Mouse (Mus musculus) urinary bladder, postnatal 36 days (tissue): ENCODE data around the gene Spty2d1.
"Not testable (repeated sequence)": the region's sequence is repeated elsewhere in the genome, so short reads cannot be mapped to it uniquely, and the experiment has no call there.

Experiments used
- DNase-seq, 2 experiments: peaks; one replicate each; pipeline ENCODE4 v3.0.0; 2022; ENCODE audit warnings: low spot score in 2 of 2, mixed read lengths in 1 of 2

Gene Spty2d1

DNA sequence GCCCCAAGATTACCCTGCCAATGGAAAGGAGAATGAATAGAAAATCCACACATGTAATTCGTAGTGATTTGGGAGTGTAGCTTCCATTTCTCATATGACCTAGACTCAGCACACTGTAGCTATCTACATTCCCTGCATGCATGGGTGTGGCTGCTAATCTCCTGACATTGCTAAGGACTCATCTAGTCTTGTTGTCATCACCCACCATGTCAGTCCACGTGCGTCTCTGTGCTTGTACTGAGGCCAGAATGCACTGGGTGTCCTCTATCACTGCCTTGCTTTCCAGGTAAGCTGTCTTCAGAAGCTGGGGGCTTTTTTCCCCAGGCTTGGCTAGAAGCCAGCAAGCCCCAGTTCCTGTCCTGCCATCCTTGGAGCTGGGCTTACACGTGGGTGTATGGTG lies 18.8 kb downstream of the Spty2d1 start:
- DNase-seq: not testable (repeated sequence)

DNA sequence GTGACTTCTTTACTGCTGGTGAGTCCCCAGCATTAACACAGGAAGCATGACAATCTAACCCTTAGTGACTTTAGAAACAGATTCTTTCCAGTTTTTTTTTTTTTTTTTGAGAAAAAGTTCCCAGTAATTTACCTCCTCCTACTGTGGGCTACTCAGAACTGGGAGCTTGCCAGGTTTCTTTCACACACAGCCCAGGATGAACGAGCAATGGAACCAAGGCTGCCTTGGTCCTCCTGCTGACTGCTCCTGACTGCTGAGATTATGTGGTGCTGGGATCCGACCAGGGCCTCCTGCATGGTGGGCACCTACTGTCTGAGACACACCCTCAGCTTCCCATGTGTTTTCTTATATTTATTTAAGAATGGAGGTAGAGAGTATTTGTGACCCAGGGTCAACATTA lies 21.1 kb downstream of the Spty2d1 start:
- no peak for DNase-seq

DNA sequence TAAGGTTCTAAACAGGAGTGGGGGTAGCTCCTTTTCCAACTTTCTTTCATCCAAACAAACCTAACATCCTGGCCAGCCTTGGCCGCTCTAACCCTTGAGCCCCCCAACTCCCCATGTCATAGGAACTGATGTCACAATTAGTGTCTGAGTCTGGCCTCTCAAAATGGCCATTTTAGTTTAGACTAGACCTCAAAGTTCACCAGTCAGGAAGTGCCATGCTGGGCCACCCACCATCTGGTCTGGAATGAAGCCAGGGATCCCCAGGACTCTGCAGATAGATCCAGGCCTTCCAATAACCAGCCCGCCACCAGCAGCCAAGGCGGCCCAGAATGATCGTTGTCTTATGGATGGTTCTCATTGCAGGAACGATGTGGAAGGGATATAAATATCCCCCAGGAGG lies 21.6 kb downstream of the Spty2d1 start:
- no peak for DNase-seq

DNA sequence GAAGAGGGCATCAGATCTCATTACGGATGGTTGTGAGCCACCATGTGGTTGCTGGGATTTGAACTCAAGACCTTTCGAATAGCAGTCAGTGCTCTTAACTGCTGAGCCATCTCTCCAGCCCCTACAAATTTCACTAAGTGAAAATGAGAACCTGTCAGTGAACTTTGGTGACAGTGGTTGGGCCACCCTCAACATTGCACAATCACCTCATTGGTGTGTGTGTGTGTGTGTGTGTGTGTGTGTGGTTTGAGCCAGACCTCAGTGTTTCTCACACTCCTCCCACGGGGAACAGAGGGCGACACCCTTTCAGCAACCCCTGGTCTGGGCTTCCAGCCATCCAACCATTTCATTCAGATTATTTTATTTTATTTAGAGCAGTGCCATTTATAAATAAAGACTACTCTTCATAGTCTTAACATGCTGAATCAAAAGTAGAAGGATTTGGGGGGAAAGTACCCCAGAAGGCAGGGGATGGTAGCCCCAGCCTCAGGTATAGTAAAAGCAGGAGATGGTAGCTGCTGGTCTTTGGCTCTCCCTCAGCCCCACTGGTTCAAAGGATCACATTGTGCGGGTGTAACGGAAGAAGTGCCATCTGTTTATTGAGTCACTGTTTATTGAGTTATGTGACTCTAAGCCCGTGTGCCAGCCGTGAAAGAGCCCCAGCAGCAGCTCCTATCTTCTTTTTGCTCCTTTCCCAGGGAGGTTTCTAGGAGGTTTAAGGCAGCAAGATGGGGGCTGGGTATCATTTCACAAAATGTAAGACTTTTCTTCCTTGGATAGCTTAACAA lies 22.3 kb downstream of the Spty2d1 start:
- DNase-seq: peak in 1 of 2 experiments; percentile 36

DNA sequence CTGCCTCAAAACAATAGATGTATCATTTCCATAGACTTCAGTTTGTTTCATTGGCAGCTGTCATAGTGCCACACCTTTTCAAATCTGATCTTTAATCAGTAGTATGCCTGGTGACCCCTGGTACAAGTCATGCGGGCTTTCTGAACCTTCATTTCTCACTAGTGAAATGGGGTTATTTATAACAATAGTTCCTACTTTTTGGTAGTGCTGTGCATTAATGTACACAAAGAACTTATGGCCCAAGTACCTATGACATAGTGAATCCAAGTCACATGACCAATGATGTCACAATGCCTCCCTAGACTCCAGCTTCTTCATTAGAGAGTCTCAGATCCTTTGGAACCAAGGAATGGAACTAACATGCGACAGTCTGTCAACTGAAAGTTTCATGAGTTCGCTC lies 24.9 kb downstream of the Spty2d1 start, which contains the start of gene Gm9999:
Gm9999 (plus strand) TSS at position 301 of the 400 bp plus-strand sequence.
- no peak for DNase-seq

DNA sequence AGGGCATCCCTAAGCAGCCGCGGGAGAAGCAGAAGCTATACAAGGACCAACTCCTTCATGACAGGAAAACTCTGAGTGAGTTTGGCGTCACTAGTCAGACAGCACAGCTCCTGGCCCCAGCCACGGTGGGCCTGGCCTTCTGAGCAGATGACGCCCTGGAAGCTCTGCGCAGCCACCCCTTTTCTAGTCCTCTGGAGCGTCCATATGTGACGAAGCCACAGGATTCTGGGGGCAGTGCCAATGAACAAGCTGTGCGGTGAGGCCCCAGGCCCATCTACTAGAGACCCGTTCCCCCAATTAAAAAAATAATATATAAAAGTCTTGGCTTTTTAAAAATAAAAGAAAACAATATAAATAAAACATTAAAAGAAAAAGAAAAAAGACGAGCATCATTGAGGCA lies 32.8 kb downstream of the Spty2d1 start:
- DNase-seq: no peak

DNA sequence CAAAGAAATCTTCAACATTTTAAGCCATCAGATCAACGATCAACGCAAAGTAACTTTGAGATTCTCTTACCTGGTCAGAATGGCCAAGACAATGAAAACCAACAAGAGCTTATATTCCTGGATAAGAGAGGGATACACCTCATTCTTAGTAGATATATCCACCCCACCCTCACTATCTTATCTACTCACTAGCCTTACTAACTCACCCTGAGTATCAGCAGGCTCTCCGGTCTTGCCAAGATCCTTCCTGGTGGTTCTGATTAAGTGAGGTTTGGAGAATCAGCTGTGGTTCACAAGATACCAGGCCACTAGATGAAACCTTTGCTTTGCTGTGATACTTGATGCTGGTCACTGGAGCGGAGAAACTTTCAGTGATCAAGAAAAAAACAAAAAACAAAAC lies 33.6 kb downstream of the Spty2d1 start:
- DNase-seq: no peak

DNA sequence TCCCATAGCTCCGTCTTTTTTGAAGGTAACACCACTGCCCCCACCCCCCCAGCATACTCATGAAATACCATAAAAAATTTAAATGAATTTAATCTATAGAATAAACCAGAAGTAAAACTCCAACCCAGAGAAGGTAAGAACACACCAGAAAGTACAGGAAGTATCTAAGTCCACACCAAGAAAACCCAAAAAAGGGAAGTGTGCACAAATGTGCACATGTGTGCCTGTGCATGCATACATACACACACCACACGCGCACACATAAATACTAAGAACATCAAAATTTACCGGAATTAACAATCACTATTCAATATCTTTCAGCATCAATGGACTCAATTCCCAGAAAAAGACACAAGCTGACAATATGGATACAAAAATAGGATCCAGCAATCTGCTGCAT lies 38.3 kb downstream of the Spty2d1 start:
- DNase-seq: no peak

DNA sequence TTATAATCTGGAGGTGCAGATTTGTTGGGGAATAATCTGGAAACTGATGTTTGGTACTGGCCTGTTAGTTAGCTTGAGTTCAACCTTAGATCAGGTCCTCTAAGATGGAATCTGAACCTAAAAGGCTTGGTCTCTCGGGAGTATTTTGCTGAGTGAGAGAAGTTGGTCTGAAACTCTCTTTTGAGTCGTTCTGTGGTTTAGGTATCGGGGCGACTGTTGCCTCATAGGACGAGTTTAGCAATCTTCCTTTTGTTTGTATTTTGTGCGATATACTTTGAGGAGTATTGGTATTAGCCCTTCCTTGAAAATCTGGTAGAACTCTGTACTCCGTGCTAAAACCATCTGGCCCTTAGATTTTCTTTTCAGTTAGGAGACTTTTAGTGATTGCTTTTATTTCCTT lies 44.1 kb downstream of the Spty2d1 start:
- DNase-seq: no peak

DNA sequence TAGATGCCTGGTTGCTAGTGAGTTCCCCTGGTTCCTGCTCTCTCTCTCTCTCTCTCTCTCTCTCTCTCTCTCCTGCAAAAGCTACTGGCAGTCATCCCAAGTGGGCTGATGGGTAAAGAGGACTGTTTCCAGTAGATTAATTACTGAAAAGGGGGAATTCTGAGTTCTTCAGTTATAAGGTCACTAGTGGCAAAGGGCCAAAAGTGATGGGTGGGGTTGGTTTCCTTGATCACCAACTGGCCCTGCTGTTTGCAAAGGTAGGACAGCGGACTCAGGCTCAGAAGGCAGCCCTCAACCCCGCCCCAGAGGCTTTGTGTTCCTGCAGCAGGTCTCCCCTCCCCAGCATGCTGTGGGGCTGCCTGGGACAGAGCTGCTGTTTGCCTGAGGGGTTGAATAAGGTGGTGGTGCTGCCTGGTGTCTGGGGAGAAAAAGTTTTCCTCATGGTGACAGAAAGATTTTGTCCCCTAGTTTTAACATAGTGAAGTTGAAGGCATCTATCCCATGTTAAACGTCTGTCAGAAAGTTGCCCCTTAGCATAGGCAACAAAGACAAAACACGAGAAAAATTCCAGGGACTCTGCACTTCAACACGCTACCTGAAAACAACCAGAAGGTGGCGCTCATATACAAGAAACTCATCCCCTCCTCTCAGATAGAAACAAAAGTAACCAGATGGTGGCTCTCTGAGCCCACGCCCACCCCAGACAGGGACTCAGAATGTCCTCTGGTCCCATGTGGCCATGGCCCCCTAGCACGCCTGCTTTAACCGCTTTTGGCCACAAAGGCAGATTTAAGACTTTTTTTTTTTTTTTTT lies 45.2 kb downstream of the Spty2d1 start:
- DNase-seq: peak; percentile 35 to 51

DNA sequence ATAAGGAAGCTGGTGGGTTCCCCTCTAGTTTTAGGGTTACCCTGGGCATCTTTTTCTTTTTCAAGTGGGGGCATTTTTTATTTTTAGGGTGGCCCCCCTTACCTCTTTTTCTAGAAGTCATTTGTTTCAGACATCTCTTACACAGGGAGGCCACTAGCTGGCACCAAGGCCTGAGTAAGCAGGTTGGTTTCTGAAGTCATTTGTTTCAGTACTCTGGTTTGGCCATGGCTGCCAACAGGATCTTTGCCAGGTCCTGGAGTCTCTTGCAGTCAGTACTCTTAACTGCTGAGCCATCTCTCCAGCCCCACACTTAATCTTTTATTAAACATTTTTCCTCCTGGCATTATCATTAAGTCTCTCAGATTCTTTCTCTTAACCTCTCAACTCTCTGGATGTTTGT lies 46.1 kb downstream of the Spty2d1 start:
- no peak for DNase-seq

DNA sequence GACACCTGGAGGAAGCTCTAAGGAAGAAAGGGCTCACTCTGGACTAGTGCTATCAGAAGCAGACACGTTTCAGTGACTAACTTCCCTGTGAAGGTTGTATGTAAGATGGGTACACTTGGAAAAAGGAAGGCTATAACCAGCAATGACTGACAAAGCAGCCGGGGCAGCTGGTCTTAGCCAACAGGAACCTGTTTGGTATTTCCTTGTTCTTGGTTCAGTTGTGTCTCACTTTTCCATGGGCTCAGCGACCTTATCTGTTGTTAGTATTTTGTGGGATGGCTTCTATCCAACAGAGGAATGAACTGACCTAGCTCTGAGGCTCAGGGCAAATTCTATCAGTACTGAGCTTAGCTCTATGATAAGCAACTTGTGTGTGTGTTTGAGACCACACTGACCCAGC lies 47.2 kb downstream of the Spty2d1 start:
- DNase-seq: no peak

DNA sequence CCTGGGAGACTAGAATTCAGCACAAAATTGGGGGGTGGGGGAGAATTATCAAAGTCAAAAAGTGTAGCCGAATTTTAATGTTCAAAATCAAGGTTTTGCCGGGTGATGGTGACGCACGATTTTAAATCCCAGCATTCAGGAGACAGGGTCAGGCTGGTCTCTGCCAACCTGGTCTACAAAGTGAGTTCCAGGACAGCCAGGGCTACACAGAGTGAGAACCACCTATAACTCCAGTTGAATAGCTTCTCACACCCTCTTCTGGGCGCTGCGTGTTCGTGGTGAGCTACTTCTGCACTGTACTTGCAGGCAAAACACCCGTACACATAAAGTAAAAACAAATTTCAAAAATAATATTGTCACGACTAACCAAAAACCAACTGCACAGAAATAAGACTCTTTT lies 49.4 kb downstream of the Spty2d1 start:
- no peak for DNase-seq

DNA sequence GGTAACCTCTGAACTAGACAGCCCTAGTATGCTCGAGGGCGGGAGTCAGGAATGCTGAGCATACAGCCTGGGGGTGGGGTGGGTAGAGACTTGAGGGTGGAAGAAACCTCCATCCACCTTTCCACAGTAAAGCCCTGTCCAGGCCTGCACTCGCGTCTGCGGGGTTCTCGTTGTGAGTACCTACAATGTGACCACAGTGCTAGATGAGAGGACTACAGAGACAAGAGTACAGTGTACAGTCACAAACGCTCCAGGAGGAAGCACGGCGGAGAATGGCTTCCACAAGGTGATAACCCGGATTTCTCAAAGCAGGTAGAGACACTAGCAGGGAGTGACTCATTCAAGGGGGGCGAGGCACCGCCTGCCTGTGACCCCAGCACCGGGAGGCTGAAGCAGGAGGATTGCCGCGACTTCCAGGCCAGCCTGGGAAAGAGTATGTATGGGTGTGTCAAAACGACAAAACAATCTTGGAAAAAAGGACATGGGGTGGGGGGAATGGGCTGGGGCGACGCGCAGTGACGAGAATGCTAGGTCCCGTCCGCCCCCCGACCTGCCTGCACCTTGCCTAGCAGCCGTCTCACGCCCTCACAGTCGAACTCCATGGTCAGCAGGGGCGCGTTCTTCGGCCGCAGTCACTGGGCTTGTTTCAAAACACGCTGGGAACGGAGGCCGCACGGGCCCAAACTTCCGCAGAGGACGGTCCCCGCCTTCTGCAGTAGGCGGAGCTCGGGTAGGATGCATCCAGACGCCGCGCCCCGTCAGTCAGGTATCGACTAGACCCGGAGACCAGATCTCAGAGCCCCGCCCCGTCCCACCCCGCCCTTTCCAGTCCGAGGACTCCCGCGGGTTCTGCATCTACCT lies 50.1 kb downstream of the Spty2d1 start, which contains the start of gene Uevld:
Uevld (minus strand) TSS at position 697 of the 861 bp plus-strand sequence.
- peak; percentile 94 to 95 for DNase-seq
